Mouse (Mus musculus) bone marrow macrophage, adult 2 months (primary cell): Measurements from ENCODE around the gene Pdzd11.

Experiments used
- CTCF ChIP-seq: IDR thresholded peaks from 2 replicates; pipeline ENCODE4 v1.5.1; 2012; ENCODE audit warnings: low read depth, mild to moderate bottlenecking, low read length, moderate library complexity
- POLR2A ChIP-seq: IDR thresholded peaks from 2 replicates; pipeline ENCODE4 v1.6.1; 2012; ENCODE audit warnings: mild to moderate bottlenecking, low read depth, low read length, borderline replicate concordance

DNA sequence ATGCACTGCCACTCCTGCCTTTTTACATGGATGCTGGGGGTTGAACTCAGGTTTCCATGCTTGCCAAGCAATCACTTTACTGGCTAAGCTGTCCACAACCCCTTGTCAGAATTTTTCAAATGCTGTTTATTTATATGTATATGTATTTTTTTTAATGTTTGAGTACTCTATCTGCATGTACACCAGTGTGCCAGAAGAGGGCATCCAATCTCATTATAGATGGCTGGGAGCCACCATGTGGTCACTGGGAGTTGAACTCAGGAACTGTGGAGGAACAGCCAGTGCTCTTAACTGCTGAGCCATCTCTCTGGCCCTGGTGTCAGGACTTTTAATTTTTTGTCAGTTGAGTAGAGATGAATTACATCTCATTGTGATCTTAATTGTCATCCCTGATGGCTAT, 26.5 kb upstream of the Pdzd11 start:
- TF ChIP-seq POLR2A (no peak), CTCF (no peak)
